Mouse (Mus musculus) layer of hippocampus, adult 9-10 months (tissue): ENCODE data around the gene Ceacam13.
"Not testable (repeated sequence)": the region's sequence is repeated elsewhere in the genome, so short reads cannot be mapped to it uniquely, and the experiment has no call there.

Experiments
- DNase-seq: peaks from one replicate; pipeline ENCODE4 v3.0.0; 2022; ENCODE audit warnings: low spot score

Ceacam13 gene

DNA sequence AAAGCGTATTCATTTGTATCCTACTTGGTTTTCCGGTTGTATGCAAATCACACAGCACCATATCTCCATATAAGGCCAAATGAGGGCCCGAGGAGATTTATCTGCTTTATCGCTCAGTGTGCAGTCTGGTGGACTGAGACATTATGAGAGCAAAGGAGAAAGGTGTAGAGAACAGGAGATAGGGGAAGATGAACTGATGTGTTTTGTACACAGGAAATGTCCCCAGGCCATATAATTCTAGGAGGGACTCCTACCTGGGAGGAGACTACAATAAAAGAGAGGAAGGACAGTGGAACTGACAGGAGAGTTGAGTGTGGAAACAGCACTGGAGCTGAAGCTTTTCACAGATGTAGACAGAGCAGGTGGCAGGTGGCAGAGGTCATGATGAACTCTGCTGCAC, at the start of gene Ceacam13:
Gene Ceacam13 (plus strand): TSS at position 301 of the 400 bp plus-strand sequence.
- DNase-seq, result no peak

DNA sequence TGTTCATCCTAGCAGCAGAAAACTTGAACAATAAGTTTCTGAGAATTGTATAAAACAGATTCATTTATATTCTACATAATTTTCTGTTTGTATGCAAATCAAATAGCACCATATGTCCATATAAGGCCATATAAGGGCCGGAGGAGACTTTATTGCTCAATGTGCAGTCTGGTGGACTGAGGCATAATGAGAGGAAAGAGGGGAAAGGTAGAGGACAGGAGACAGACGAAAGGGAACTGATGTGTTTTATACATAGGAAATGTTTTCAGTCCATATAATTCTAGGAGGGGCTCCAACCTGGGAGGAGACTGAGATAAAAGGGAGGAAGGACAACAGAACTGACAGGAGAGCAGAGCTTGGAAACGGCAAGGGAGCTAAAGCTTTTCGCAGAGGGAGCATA, 37.9 kb upstream of the Ceacam13 start, which contains the start of gene Ceacam11:
Gene Ceacam11 (plus strand): TSS at position 301 of the 400 bp plus-strand sequence.
- DNase-seq, result no peak

DNA sequence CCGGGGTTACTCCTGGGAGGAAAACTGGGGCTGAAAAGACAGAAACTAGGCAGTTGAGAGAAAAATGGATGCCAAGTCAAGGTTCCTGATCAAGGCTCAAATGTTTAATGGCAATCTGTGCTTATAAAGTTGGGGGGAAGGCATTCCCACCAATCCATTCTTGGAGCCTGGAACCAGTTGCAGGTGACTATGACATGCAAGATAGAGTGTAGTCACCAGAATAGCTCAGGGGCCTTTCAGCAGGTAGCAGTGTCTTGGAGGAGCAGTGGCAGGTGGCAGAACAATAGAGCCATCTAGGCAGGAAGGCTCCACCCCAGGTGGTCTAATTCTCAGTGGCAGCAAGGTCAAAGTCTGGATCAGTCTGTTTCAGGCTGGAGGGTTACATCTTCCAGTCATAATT, 8.6 kb upstream of the Ceacam13 start:
- DNase-seq, result not testable (repeated sequence)

DNA sequence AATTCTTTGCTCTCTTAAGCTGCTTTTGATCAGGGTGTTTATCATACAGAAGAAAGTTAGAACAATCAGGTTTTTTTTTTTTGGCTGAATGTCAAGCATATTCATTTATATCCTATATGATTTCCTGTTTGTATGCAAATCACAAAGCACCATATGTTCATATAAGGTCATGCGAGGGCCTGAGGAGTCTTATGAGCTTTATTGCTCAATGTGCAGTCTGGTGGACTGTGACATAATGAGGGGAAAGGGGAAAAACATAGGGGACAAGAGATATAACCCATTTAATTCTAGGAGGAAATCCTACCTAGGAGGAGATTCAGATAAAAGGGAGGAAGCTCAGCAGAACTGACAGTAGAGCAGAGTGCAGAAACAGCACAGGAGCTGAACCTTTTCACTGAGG, 55.9 kb downstream of the Ceacam13 start, which contains the start of gene Ceacam12:
Gene Ceacam12 (plus strand): TSS at position 301 of the 400 bp plus-strand sequence.
- DNase-seq, result no peak
